Mouse (Mus musculus) testis, postnatal 14 days (tissue): ENCODE data around the gene Snx6.
"Not testable (repeated sequence)": the region's sequence is repeated elsewhere in the genome, so short reads cannot be mapped to it uniquely, and the experiment has no call there.

Source experiments
- DNase-seq: peaks from one replicate; pipeline ENCODE4 v3.0.0; 2021; ENCODE audit warnings: low spot score

Gene Snx6

GRCm38 (mm10) chr12:54795153-54795998 is at the start of gene Snx6:
Gene Snx6 (minus strand): TSS chr12:54795703.
- DNase-seq = peak; percentile 89

- no peak for DNase-seq
Observed at GRCm38 (mm10) chr12:54844415-54844814, 48.9 kb upstream of the Snx6 start.

DNA sequence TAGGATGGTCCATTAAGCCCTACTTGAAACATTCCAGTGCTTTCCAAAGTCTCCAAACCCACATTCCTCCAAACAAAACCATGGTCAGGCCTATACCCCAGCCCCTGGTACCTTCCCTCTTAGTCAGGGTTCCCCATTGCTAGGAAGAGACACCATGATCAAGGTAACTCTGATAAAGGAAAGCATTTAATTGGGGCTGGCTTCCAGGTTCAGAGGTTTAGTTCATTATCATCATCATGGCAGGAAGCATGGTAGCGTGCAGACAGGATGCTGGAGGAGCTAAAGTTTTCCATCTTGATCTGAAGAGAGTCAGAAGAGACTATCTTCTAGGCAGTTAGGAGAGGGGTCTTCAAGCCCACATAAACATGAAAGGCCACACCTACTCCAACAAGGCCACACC is 46.1 kb upstream of the Snx6 start:
- no peak for DNase-seq

DNA sequence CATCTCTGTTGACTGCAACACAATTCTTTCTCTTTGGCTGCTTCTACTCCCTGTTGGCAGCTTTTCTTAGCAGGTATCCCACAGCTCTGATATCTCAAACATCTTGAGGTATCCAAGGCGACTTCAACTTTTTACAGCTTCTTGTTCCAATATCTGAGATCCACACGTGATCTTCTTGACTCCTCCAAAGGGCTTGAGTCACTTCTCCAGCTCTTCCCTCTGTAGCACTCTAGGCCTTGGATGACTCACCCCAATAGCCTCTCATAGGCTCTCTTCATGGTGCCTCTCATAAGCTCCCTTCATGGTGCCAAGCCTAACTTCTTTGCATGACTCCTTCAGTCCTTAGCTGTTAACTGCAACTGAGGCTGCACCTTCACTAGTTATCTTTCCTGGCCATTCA is 44.3 kb upstream of the Snx6 start:
- no peak for DNase-seq

DNA sequence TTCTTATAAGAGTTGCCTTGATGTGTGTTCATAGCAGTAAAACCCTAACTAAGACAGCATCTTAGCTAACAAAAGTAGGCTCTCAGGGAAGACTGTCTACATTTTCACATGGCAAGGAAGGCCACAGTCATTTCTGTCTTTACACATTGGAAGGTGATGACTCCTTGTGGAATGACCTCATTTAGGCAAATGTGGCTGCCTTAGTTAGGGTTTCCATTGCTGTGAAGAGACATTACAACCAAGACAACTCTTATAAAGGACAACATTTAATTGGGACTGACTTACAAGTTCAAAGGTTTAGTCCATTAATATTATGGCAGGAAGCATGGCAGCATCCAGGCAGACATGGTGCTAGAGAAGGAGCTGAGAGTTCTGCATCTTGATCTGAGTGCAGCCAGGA is 43.4 kb upstream of the Snx6 start:
- no peak for DNase-seq

DNA sequence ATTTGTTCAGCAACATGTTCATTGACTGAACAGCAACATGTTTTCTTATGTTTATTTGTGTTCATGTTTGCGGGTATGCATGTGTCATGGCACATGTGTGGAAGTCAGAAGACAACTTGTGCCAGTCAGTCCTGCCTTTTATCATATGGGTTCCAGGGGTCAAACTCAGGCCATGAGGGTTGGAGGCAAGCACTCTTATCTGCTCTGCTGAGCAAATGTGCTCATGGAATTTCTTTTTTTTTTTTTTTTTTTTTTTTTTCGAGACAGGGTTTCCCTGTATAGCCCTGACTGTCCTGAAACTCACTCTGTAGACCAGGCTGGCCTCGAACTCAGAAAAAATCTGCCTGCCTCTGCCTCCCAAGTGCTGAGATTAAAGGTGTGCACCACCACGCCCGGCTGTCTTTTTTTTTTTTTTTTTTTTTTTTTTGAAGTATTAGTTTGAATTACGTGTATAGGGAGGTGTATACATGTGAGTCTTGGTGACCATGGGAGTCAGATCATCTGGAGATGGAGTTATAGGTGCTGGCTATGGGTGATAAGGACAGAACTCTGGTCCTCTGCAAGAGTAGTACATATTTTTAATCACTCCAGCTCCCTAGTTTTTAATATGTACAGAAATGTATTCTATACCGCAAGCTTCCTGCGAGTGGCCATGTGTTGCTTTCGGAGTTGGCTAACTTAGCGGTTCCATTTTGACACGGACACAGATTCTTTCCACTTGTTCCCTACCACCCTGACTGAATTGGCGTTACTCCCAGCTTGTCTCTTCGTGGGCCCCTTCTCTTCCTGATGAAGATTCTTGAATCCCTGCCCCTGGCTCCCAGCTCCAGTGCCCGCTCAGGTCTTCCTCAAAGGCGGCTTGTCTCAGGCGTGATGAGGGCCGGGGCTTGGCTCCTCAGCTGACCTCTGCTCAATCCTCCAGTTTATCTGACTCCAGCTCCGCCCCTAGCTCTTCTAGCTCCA is 40.4 kb upstream of the Snx6 start:
- no peak for DNase-seq

GRCm38 (mm10) chr12:54834925-54835447 is 39.5 kb upstream of the Snx6 start:
- DNase-seq = peak; percentile 68

- no peak for DNase-seq
Observed at GRCm38 (mm10) chr12:54833856-54834399, 38.4 kb upstream of the Snx6 start.

- DNase-seq = not testable (repeated sequence)
Observed at GRCm38 (mm10) chr12:54831927-54832326, 36.4 kb upstream of the Snx6 start.

DNA sequence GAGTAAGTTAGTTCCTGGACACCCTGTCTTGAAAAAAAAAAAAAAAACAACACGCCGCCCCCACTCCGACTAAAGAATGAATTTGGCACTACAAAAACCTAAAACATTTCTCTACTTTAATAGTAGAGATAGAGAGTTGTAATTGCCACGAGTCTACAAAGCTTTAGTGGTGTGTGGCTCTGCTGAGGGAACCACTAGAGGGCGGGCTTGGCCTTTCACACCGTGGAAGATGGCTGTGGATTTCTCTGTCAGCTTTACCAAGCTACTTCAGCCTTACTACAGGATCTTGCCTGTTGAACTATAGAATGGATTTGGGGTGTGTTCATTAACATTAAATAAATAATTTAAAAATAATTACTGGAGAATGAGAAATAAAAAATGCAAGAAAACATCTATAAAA is 35.1 kb upstream of the Snx6 start:
- DNase-seq = peak; percentile 57

- DNase-seq = no peak
Observed at GRCm38 (mm10) chr12:54829876-54830275, 34.4 kb upstream of the Snx6 start.

DNA sequence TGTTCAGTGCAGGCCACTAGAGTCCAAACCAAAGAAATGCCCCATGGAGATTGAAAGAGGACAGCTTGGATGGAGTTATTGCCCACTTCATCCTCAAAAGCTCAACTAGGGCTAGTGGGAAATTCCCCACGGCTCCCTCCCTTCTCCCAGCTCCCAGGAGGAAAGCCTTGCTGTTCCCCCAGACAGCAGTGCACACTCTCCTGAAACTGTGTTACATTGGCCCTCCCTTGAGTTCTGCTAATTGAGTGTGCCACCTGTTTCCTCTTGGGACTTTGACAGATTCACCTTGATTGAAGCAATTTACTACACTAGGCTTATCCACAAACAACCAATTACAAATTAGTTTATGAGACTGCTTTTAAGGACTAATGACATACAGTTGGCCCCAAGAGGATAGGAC is 32.5 kb upstream of the Snx6 start:
- no peak for DNase-seq

GRCm38 (mm10) chr12:54825202-54825601 is 29.7 kb upstream of the Snx6 start:
- no peak for DNase-seq

DNA sequence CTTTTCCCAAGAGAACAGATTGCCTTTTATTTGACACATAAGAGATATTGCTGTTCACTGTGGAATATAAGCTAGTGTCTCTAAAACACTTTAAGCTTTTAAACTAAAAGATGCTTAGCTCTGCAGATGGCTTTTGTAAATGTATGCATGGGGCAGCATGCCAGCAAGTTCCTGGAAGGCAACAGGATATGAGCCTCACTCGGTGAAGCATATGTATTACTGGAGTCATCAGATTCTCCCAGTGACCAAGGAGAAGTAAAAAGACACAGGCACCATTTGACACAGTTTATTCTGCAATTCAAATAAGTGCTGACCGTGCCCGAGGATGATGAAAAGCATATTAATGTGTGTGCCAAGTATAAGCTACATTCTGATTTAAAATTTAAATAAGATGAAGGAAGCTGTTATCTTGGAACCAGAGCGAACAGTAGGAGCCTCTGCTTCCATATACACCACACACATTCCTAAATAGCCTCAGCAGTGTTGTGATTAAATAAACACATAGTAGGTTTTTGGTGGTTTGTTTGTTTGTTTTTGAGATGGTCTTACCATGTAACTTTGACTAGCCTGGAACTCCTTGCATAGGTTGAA is 27.4 kb upstream of the Snx6 start:
- no peak for DNase-seq

GRCm38 (mm10) chr12:54820684-54821161 is 25.2 kb upstream of the Snx6 start:
- DNase-seq = no peak

DNA sequence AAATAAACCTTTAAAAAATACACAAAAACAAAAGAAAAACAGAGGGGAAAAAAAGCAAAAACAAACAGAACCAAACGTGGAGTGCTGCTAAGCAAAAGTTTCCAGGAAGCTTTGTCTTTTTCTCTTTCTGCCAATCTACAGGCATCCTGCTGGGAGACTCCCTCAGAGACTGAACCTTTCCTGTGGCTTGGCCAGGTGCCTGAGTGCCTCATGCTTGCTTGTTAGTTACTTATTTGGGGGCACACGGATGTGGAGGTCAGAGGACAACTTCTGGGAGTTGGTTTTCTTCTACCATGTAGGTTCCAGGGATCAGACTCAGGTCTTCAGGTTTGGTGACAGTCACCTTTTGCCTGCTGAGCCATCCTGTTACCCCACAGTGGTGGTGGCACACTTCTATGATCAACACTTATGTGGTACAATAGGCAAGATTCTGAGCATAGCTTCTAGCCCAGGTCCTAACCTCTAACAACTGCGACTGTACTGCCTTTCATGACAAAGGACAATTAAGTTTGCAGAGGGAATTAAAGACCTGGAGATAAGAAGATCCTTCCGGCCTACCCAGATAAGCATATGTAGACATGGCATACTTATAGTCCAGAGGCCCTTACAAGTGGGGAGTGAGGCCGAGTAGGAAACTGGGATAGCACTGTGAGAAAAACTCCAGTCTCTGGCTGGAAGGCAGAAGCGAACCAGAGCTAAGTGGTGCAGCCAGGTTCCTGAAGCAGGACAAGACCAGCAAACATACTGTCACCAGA is 23.9 kb upstream of the Snx6 start:
- no peak for DNase-seq

GRCm38 (mm10) chr12:54810142-54810541 is 14.6 kb upstream of the Snx6 start:
- no peak for DNase-seq

DNA sequence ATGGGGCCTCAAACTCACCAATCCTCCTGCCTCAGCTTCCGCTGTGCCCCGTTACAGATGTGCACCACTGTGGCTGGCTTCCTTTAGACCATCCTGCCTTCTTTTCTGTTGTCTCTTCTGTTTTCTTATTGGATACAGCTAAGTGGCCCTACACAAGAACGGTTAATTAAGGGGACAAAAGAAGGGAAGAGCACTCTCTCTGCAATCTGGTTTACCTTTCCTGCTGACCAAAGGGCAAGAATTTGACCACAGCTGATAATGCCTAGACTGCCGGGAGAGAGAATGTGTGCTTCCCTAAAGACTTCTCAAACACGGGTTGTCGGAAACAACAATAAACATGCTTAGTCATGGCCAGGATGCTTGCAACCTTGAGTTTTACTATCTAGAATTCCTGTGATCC is 12.0 kb upstream of the Snx6 start:
- no peak for DNase-seq

DNA sequence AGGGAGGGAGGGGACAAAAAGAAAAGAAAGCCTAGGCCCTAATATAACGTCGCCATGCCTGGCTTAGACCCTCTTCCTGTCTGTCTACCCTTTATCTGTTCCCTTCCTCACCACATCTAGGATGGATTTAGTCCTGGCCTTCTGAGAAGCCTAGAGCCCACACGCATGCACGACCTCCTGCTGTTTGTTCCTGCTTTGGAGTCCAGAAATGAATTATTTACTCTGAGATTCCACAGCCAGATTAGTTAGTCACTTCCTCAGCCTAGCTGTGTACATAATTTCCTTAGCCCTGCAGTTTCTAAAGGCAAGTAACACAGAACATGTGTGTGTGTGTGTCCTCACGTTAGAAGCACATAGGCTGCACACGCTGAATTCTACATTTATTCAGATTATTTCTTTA is 10.6 kb upstream of the Snx6 start:
- no peak for DNase-seq

DNA sequence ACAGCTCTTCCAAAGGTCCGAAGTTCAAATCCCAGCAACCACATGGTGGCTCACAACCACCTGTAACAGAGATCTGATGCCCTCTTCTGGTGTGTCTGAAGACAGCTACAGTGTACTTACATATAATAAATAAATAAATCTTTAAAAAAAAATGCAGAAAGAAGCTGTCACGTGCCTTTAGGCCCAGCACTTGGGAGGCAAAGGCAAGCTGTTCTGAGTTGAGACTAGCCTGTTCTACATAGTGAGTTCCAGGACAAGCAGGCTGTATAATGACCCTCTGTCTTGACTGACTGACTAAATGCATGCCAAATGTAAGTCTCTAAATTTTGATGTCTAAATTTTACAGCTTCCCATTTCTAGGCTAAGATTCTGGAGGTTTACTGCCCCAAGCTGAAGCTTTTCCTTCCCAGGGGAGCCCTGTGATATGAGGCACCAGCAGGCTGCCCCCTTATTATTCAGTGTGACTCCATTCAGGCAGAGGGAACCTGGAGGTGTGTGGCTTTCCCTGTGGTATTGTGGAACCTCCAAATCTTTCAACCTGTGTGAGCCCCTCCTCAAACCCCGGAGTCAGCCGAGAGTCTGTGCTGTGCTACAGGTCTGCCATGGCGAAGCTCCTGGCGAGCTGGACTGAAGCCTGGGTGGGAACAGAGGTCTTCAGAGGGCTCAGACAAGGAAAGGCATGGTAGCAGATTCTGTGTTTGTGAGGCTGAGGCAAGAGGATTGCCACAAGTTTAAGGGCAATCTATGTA is 9.9 kb upstream of the Snx6 start:
- no peak for DNase-seq
